Mouse (Mus musculus) heart, embryonic 14.5 days (tissue): ENCODE measurements around the gene Tmem234. TPM values are rescaled to one million over a fixed set of nuclear protein-coding genes. Genes with fewer than 3 reads are reported as not detected.

Experiments used
- ATAC-seq: fragments of 200-750 bp; cut with Nextera tagmentation; 2 replicates; pipeline ENCODE4 v1.8.0; 2017; ENCODE audit warnings: low read depth, moderate TSS enrichment; ENCODE audit not compliant: insufficient number of reproducible peaks, insufficient read depth, low FRiP score
- H3K27ac ChIP-seq, 2 experiments: fragments of 200-500 bp in 1 of 2; fragments of 300-500 bp in 1 of 2; sonication (generic) in 1 of 2; replicated peaks in 1 of 2; 2 replicates each; pipeline ENCODE4 v1.5.1; 2012 to 2014; ENCODE audit warnings: low read depth in 2 of 2, low read length in 2 of 2, control low read depth in 1 of 2, mild to moderate bottlenecking in 1 of 2, mixed read lengths in 1 of 2; ENCODE audit not compliant: control insufficient read depth in 1 of 2, insufficient read depth in 1 of 2
- H3K27me3 ChIP-seq: fragments of 300-500 bp; sonication (generic); 2 replicates; pipeline ENCODE4 v1.6.1; 2014; ENCODE audit warnings: mild to moderate bottlenecking, low read length, control low read depth; ENCODE audit not compliant: control insufficient read depth, insufficient read depth
- H3K36me3 ChIP-seq: fragments of 300-500 bp; sonication (generic); 2 replicates; pipeline ENCODE4 v1.6.1; 2014; ENCODE audit warnings: mild to moderate bottlenecking, control low read depth, low read length, mixed read lengths; ENCODE audit not compliant: control insufficient read depth, insufficient read depth
- H3K4me1 ChIP-seq, 2 experiments: fragments of 200-500 bp in 1 of 2; fragments of 300-500 bp in 1 of 2; sonication (generic) in 1 of 2; 2 replicates each; pipeline ENCODE4 v1.6.1; 2012 to 2014; ENCODE audit warnings: low read length in 2 of 2, control low read depth in 1 of 2, mixed read lengths in 1 of 2; ENCODE audit not compliant: control insufficient read depth in 2 of 2, insufficient read depth in 2 of 2
- H3K4me2 ChIP-seq: fragments of 300-500 bp; sonication (generic); 2 replicates; pipeline ENCODE4 v1.6.1; 2014; ENCODE audit warnings: mild to moderate bottlenecking, low read length
- H3K4me3 ChIP-seq, 2 experiments: fragments of 200-500 bp in 1 of 2; fragments of 300-500 bp in 1 of 2; sonication (generic) in 1 of 2; 2 replicates each; pipeline ENCODE4 v1.5.1; 2012 to 2014; ENCODE audit warnings: low read length in 2 of 2, mild to moderate bottlenecking in 2 of 2, control low read depth in 1 of 2, low read depth in 1 of 2, moderate library complexity in 1 of 2; ENCODE audit not compliant: control insufficient read depth in 1 of 2, insufficient read depth in 1 of 2
- H3K9ac ChIP-seq: fragments of 300-500 bp; sonication (generic); 2 replicates; pipeline ENCODE4 v1.6.1; 2014; ENCODE audit warnings: mild to moderate bottlenecking, low read length
- H3K9me3 ChIP-seq: fragments of 300-500 bp; sonication (generic); 2 replicates; pipeline ENCODE4 v1.6.1; 2016; ENCODE audit warnings: low read length, control low read depth; ENCODE audit not compliant: control insufficient read depth
- WGBS: fragments of 180-500 bp; shearing (Covaris S2); extraction: QIAGEN DNeasy Blood & Tissue Kit; methylation state at CpG from one replicate; pipeline ENCODE4 v1.1.7; 2014; 5-methylcytosine and 5-hydroxymethylcytosine counted together
- polyA plus RNA-seq: library from polyadenylated mRNA; unstranded; fragments of >200 nt; fragmentation: Nextera tagmentation; extraction: Ambion mirVana; gene quantifications from 2 replicates; pipeline ENCODE4 v1.2.1, GENCODE M21; 2014

The Tmem234 gene
- polyA plus RNA-seq, 1 experiment from 2014 or later, result 179 TPM

GRCm38 (mm10) chr4:129617121-129617641 lies 16.7 kb downstream of the Tmem234 start:
- no peak overlapping the region for H3K4me2 ChIP-seq
- WGBS, result 94% methylated on average over 7 of the region's 7 CpGs
- no peaks in the 10 kb centered on the region for H3K9me3 ChIP-seq
- H3K9ac ChIP-seq, result no peak overlapping the region
- peaks cover 8 to 16% of the 10 kb centered on the region in 2 experiments; a peak in 3 of 4 replicates for H3K4me1 ChIP-seq
- no peak overlapping the region for H3K4me3 ChIP-seq
- H3K27ac ChIP-seq, result no peak overlapping the region
- peaks cover 27% of the 10 kb centered on the region for H3K36me3 ChIP-seq
- no peak for ATAC-seq
- no peaks in the 10 kb centered on the region for H3K27me3 ChIP-seq

GRCm38 (mm10) chr4:129618031-129618430 lies 17.6 kb downstream of the Tmem234 start:
- no peak for ATAC-seq
- H3K27me3 ChIP-seq, result no peaks in the 10 kb centered on the region
- WGBS, result 95% methylated on average over 5 of the region's 5 CpGs
- peaks cover 27% of the 10 kb centered on the region for H3K36me3 ChIP-seq
- no peaks in the 10 kb centered on the region for H3K9me3 ChIP-seq
- peak overlapping the region; percentile 66 to 71 for H3K4me3 ChIP-seq
- H3K9ac ChIP-seq, result peak overlapping the region; percentile 86
- H3K27ac ChIP-seq, result peak overlapping the region in 1 of 2 experiments; percentile 82; a peak in 1 of 4 replicates
- H3K4me1 ChIP-seq, result peaks cover 16 to 24% of the 10 kb centered on the region in 2 experiments
- peak overlapping the region; percentile 94 for H3K4me2 ChIP-seq

- Histone ChIP-seq H3K27ac (peak within 1 kb of the TSS; percentile 73 to 82), H3K9ac (peak within 1 kb of the TSS; percentile 86), H3K9me3 (no peaks in the 10 kb centered on the region), H3K4me2 (peak within 1 kb of the TSS; percentile 94), H3K4me3 (peak within 1 kb of the TSS; percentile 66 to 71), H3K36me3 (peaks cover 27% of the 10 kb centered on the region), H3K27me3 (no peaks in the 10 kb centered on the region), H3K4me1 (peaks cover 14 to 23% of the 10 kb centered on the region in 2 experiments; a peak in 3 of 4 replicates)
- 3% methylated on average over 43 of the region's 44 CpGs for WGBS
- ATAC-seq, result peak; percentile 85
Observed at GRCm38 (mm10) chr4:129618786-129619691, 18.6 kb downstream of the Tmem234 start, which contains the start of gene Iqcc. TSS of gene Iqcc (minus strand) at chr4:129619099.

- Histone ChIP-seq H3K9ac (peak overlapping the region; percentile 8; the same call in 1 of the 2 replicates), H3K36me3 (peaks cover 24% of the 10 kb centered on the region), H3K4me1 (peaks cover 22 to 29% of the 10 kb centered on the region in 2 experiments; a peak in 3 of 4 replicates), H3K27me3 (no peaks in the 10 kb centered on the region), H3K9me3 (no peaks in the 10 kb centered on the region), H3K4me2 (peak overlapping the region; percentile 32), H3K4me3 (no peak overlapping the region), H3K27ac (peak overlapping the region in 1 of 2 experiments; percentile 62)
- ATAC-seq, result no peak
- WGBS, result 81% methylated on average over 11 of the region's 11 CpGs
Observed at GRCm38 (mm10) chr4:129620419-129621282, 20.2 kb downstream of the Tmem234 start.

- Histone ChIP-seq H3K4me2 (peak overlapping the region; percentile 32), H3K4me1 (peaks cover 22 to 30% of the 10 kb centered on the region in 2 experiments; a peak in 3 of 4 replicates), H3K27me3 (no peaks in the 10 kb centered on the region), H3K4me3 (no peak overlapping the region), H3K27ac (peak overlapping the region; percentile 24 to 62), H3K9me3 (no peaks in the 10 kb centered on the region), H3K9ac (no peak overlapping the region), H3K36me3 (peaks cover 22% of the 10 kb centered on the region)
- no peak for ATAC-seq
- WGBS, result 64% methylated on average over 8 of the region's 8 CpGs
Observed at GRCm38 (mm10) chr4:129621283-129621841, 20.9 kb downstream of the Tmem234 start.

- WGBS, result 67% methylated on average over 11 of the region's 11 CpGs
- H3K4me3 ChIP-seq, result peak overlapping the region in 1 of 2 experiments; percentile 65; a peak in 1 of 4 replicates
- H3K27me3 ChIP-seq, result no peaks in the 10 kb centered on the region
- H3K27ac ChIP-seq, result no peak overlapping the region; a peak in 1 of 4 replicates
- peak overlapping the region; percentile 81 for H3K4me2 ChIP-seq
- H3K9me3 ChIP-seq, result no peaks in the 10 kb centered on the region
- no peak overlapping the region for H3K9ac ChIP-seq
- no peak for ATAC-seq
- H3K36me3 ChIP-seq, result peaks cover 22% of the 10 kb centered on the region
- H3K4me1 ChIP-seq, result peaks cover 22 to 30% of the 10 kb centered on the region in 2 experiments; a peak in 3 of 4 replicates
Observed at GRCm38 (mm10) chr4:129622120-129622802, 21.8 kb downstream of the Tmem234 start.
